Mouse (Mus musculus) cerebral cortex, adult 2 months (tissue): Measurements from ENCODE around the gene Orc3.

Experiments
- WGBS: fragments of 180-500 bp; shearing (Covaris S2); methylation state at CpG from one replicate; pipeline ENCODE4 v1.1.7; 2018; 5-methylcytosine and 5-hydroxymethylcytosine counted together

The Orc3 gene

DNA sequence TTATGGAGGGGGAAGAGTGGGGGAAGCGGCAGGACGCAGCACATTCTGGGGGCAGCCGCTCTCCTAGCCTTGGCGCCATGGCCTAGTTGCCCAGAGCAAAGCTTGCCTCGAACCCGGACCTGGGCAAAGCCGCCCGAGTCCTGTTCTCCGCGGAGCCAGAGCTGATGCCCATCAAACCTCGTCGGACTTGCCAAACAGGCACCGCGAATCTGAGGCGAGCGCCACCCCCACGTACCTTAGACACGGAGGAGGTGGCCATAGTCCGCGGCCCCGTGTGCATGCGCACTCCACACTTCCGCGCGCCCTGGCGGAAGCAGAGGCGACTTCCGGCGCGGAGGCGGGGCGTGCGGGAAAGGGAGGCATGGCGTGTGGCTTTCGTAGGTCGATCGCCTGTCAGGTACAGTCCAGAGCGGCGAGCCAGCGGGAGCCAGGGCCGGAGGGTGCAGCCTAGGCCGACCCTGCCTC, at the start of gene Orc3, which contains the start of gene Rars2:
TSS of gene Orc3 (minus strand) at position 315 of the 465 bp plus-strand sequence.
TSS of gene Rars2 (plus strand) at position 328 of the 465 bp plus-strand sequence.
- under 1% methylated on average over 42 of the region's 42 CpGs for WGBS

DNA sequence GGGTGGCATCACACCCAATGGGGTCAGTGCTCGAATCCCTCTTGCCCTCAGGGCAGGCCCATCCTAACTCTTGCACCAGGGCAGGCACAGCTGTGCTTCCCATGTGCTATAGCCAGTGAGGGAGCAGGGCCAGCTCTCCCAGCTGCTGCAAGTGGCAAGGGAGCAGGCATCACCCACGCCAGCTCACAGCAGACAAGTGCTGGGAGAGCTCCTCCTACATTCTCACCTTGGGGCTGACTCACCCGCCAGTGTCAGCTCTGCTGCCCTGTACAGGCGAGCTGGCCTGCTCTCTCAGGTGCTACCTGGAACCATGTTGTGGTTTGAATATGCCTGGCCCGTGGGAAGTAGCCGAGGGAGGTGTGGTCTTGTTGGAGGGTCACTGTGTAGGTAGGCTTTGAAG, 47.2 kb upstream of the Orc3 start:
- WGBS, result 60% methylated on average over 6 of the region's 6 CpGs

DNA sequence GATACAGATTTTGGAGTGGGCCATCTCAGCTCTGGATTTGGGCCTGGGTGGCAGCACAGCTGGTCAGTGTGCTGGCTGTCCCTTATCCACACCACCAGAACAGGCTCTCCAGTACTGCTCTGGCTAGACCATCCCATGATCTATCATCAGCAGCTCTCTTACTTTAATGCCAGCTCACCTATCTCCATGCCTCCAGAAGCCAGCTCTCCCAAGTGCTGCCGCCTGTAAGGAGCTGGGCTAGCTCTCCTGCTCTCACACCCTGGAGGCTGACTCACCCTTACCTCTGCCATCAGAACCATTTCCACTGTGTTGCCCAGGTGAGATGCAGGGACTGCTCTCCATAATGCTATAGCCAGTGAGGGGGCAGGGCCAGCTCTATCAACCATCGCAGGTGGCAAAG, 46.8 kb upstream of the Orc3 start:
- WGBS, result 79% methylated on average over 2 of the region's 2 CpGs

DNA sequence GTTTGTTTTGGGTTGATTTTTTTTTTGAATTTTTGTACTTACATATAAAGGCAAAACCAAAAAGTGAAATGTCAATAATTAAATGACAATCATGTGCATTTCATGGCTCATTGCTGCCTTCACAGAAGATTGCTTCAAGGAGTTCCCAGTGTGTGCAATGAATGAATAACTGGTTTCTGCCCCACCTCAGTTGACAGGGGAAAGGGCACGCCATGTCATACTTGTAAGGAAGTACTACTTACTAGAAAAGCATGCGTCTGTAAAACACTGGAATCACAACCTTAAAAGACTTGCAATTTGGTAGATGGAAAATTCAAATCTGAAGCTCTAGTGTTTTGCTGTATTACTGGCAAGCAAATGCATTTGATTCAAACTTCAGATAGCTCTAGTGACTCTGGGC, 44.3 kb upstream of the Orc3 start:
- WGBS, result 84% methylated on average over 2 of the region's 2 CpGs

DNA sequence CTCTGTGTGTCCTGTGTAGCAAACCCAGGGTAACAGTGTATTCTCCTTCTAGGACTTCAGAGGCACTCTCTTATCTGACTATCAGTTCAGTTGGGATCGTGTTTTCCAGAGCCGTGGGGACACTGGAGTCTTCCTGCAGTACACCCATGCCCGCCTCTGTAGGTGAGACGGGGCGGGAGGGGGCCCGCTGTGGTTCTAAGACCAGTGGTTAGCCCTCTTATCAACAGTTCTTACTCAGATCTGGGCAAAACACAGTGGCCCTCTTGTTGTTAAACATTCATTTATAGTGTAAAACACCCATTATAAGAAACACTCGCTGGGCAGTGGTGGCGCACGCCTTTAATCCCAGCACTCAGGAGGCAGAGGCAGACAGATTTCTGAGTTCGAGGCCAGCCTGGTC, 41.4 kb upstream of the Orc3 start:
- 96% methylated on average over 10 of the region's 10 CpGs for WGBS

DNA sequence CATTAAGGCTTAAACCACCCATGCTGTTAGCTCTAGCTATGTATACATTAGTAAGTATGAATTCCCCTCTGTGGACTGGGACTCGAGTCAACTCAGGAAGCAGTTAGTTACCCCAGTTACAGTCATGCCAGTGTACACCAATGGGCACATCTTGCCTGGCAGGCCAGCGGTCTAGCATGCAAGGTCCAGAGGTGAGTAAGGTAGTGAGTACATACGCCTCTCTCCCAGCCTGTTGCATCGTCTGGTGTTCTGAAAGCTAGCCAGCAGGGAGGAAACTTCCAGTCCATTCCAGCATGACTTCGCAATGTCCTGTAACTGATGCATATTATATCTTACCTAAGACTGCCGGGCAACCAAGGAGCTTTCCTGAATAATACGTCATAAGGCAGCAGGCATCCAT, 38.4 kb upstream of the Orc3 start:
- 92% methylated on average over 7 of the region's 7 CpGs for WGBS

DNA sequence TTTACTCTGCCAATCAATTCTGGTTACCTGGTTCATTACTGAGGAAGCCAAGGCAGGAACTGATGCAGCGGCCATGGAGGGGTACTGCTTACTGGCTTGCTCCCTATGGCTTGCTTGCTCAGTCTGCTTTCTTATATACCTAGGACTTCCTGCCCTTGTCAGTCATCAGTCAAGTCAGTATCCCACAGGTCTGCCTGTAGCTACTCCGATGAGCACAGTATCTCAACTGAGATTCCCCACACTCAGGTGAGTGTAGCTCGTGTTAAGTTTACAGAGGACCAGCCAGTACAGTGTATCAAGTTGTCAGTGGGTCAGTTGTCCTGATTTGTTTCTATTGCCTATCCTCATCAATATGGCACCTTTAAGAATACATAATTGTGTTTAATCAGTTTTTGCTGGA, 26.0 kb upstream of the Orc3 start:
- 97% methylated on average over 3 of the region's 3 CpGs for WGBS

DNA sequence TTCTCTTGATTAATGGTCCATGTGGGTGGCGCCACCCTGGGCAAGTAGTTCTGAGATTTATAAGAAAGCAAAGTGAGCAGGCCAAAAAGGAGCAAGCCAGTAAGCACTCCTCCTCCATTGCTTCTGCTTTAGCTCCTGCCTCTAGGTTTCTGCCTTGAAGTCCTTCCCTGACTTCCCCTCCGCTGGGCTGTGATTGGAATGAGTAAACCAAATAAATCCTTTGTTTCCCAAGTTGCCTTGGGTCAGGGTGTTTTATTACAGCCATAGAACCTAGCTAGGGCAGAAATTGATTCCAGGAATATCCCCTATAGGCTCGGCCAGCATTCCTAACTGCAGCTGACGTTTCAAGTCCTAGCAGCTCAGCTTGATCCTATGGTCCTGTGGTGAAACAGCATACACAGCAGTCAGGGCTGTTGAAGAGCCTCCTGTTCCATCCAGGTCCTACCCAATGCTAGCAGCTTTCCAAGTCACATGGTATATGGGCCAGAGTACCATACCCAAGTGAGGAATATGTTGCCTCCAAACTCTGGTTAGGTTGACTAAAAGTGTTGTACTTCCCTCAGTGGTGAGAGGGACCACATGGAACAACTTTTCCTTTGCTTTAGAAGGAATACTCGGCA, 25.1 kb upstream of the Orc3 start:
- 96% methylated on average over 5 of the region's 5 CpGs for WGBS

DNA sequence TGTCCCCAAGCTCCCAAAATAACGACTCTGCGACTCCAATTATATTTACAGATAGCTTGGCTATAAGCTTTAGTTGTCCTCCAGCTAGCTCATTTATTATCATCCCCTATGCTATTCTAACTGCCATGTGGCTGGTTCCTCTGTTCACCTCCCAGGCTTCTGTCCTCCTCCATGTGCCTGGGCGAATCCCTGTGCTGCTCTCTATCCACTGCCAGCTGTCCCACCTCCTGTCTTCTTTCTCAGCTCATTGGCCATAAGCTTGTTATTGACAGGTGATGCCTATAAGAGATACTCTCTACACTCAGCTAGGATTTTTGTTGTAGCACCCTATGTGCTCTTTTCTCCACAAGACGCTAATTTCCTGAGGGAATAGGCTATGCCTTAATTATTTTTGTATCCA, 23.1 kb upstream of the Orc3 start:
- WGBS, result 56% methylated on average over 4 of the region's 4 CpGs

DNA sequence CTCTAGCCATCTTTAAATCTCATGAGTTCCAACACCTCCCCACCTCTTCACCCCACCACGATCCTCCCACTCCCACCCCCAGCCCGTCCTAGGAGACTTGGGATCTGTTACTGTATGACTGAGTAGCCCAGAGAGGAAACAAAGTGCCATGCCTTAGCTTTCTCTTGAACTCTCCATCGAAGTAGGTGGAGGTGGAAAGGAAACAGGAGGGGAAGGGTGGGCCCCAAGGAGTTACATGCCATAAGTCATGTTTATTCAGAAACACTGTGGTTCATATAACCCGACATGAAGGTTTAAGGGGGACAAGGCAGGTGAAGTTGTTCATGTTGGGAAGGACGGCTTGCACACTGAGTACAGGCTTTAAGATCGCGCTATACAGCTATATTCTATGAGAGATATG, 22.6 kb upstream of the Orc3 start:
- WGBS, result 83% methylated on average over 7 of the region's 7 CpGs

DNA sequence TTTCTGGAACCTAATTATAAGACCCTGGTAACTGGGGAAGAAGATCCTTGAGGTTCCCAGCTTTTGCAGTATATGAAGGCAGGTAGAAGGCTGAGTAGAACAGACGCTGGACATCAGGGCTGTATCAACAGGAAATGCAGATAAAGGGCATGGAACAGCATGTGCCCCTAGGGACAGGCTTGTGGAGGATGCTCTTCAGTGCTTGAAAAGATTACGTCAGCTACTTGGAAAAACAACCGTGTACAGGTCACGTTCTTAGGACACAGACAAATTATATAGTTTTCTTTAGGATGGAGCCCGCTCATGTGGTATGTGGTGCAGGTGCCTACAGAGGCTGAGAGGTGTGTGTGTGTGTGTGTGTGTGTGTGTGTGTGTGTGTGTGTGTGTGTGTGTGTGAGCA, 21.3 kb upstream of the Orc3 start:
- 82% methylated on average over 5 of the region's 5 CpGs for whole genome bisulfite sequencing

DNA sequence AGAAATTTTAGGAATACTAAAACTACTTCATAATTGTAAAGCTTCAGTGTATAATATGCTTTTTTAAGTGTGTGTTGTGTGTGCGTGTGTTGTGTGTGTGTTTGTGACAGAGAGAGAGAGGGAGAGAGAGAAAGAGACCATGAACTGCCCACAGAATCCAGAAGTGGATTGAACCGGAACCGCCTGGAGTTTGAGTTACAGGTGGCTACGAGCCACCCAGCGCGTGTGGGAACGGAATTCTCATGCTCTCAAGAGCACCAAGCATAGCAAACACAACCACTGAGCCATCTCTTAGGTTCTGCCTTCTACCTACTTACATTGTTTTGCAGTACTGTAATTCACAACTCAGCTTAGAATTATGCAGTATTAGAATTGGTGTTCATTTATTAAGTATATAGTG, 19.4 kb upstream of the Orc3 start:
- WGBS, result 98% methylated on average over 7 of the region's 7 CpGs

DNA sequence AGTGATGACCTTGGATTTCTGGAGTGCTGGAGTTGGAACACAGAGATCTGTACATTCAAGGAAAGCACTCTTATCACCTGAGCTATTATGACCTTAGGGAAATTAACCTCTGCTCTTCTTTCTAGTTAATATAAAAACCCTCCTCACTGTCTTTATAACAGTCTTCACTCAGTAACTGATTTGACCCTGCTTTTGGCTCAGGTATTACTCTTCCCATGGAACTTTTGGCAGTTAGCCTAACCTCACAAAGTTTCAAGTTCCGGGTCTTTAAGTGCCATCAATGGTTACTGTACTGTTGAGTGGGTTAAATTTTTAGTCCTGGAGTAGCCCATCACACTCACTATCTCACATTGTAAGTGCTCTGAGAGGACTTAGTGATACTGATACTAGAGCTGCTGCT, 15.2 kb upstream of the Orc3 start:
- 85% methylated on average over 1 of the region's 1 CpGs for WGBS

DNA sequence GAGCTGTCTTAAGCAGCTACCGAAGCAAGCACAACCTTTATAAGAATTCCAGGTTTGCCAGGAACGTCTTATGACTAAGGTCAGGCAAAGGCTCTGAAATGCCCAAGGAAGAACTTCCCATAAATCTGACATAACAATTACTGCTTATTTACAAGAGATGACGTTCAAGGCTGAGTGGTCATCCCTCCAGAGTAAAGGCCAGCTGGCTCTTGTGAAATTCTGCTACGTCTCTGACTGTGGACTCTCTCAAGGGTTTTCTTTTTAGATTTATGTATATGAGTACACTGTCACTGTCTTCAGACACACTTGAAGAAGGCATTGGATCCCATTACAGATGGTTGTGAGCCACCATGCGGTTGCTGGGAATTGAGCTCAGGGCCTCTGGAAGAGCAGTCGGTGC, 11.7 kb upstream of the Orc3 start:
- 89% methylated on average over 6 of the region's 6 CpGs for WGBS

DNA sequence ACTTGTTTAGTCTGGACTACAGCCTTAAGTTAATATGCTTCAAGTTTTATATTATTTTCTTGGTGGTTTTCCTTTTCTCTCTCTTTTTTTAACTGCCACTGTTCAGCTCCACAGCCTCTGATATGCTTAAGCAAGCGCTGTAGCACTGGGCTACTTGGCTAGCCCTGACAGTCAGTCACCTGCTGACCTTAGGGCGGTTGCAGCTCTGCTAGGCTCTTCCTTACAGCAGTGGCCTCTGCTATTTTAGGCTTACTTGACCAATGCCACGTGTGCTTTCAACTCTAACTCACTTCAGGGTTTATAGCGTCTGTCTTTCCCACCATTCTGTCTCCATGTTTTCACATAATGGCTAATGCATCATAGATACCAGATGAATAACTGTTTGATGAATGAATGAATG, 10.8 kb upstream of the Orc3 start:
- 85% methylated on average over 4 of the region's 4 CpGs for WGBS

DNA sequence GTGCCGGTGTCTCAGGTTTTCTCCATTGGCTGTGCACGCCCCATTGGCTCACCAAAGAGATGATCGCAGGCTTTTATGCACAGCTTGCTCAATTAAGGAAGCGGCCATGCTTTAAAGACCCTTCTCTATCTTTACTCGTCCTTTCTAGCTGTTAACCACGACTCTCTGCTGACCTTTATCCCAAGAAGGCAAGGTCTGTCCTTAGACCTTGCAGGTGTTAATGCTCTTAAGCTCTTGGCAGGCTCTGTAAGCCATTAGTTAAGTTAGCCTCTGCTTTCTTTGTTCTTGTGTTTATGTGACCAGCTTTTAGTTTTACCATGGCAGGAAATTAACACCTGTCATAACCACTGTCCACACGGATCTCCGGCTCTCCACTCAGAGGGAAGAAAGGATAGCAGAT, 1.4 kb upstream of the Orc3 start:
- 44% methylated on average over 8 of the region's 8 CpGs for WGBS

DNA sequence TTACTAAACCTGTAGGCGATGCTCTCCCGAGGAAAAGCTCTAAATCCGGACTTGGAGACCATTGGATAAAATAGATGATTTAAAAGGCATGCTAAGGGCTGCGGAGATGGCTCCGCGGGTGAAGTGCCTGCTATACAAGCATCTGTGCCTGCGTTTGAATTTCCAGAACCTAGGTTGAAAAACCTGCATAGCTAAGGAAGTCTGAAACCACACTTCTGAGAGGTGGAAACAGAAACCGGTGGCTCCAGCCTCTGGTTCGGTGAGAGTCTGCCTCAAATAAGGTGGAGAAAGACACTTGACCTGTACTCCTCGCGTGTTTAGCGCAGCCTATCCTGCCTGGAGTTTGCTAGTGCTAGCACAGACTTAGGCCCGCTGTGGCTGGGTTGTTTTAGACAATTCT, 559 bp upstream of the Orc3 start:
- under 1% methylated on average over 13 of the region's 13 CpGs for WGBS

DNA sequence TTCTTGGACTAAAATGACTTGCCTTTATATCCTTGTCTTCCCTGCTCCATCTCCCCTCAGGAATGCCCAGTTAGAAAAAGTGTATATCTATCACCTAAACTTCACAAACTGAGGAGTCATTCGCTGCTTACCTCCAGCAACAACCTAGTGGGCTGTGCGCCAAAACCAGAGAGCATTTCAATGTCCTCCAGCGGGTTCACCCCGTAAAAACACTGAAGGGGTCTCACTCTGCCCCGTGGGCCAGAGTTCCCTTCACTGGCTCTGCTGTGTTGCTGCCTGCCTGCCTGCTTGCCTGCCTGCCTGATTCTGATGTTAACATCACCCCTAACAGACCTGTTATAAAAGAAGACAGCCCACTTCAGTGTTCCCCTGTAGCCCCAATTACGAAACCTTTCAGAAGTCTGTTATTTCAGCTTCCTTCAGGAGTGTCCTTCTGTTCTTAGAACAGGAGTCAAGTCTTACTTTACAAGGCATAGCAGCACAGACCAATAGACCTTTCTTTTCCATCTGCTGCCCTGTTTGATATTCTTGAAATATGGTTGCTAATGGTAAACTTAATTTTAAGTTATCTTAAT, 1.1 kb downstream of the Orc3 start:
- 43% methylated on average over 6 of the region's 6 CpGs for WGBS

DNA sequence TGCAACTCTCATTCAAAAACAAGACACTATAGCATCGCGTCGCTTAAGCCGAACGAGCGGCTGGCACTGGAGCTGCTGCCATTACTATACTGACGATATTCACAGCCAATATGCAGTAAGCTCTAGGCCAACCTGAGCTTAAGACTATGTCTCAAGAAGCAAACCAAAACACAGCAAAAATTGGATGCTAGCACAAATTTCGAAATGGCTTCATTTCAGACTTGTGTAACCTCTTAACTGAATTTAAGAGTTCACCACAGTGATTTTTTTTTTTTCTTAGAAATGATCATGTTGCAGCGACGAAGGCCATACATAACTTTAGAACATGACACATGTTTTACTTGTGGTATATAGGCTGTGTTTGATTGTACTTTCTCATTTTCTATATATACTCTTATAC, 8.1 kb downstream of the Orc3 start:
- WGBS, result 93% methylated on average over 10 of the region's 10 CpGs

DNA sequence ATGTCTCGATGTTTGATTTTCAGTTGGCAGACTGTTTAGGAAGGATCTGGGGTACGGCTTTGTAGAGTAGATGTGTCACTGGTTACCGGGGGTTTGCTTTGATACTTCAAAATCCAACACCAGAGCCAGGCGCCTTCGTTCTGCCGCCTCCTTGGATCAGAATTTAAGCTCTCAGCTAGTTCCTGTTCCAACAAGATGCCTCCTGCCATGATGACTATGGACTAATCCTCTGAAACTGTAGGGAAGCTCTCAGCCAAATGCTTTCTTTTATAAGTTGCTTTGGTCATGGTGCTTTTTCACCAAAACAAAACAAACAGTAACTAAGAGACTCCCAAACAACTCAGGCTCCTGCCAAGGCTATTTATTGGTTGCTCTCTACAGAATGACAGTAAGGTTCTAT, 11.6 kb downstream of the Orc3 start:
- 77% methylated on average over 6 of the region's 6 CpGs for WGBS

DNA sequence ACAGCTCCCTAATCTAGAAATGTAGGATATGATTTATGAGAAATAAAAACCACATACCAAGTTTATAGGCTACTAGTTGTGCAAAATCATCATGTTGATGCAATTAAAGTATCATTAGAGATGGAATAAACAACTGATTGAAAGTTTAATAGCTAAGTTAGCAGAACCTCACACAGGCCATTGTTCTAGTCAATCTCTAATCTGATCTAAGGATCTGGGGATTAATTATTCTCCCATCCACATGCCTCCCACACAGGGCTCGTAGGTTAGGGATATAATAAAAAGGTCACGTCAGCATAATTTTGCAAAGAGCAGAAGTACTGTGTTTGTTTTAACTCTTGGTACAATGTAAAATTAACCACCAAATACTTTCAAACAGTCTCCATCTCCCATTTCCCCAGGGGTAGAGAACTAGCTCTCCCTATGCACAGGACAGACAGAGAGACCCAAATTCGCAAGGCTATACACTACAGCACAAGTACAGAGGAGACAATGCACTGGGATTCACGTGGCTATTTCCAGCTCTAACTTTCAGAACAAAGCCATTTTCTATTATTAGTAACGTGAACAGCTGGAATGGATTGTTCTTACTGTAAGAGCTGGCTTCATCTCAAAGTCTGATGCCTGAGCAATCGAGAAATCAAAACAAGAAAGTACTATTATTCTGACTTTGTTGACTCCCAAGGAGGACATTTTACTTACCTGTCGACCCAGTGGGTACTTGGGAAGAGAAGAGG, 29.7 kb downstream of the Orc3 start:
- WGBS, result 64% methylated on average over 7 of the region's 7 CpGs

DNA sequence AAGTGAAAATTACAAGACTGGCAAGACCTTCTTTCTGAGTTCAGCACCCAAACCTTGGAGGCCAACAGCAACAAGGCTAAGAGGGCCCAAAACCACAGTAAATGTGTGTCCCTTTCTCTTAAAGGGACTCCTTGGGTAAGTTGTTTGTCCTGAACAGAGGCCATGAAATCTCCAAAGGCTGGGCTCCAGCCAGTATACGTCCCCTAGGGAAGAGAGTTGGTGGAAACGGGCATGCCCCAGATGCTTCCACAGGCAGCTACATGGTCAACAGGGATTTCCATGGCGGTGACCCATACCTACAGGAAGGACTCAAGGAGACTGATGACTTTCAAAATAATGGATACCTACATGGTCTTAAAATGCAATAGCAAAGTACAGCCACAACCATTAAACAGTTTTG, 31.3 kb downstream of the Orc3 start:
- 92% methylated on average over 3 of the region's 3 CpGs for WGBS

DNA sequence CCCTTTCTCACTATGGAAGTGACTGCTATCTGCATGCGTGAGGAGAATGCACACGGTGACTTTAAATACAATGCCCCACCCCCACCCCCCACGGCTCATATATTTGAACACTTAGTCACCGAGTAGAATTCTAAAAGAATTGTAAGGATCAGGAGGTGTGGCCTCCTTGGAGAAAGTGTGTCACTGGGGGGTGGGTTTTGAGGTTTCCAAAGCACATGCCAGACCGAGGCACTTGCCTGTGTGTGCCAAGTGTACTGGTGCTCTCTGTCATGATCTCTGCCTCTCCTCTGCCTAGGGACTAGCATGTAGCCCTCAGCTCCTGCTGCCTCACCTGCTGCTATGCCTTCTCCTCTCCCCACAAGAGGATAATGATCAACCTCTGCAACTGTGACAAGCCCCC, 32.3 kb downstream of the Orc3 start:
- WGBS, result 27% methylated on average over 5 of the region's 5 CpGs
